Mouse (Mus musculus): ENCODE data around the gene C2cd5.

Gene C2cd5

GRCm38 (mm10) chr6:143115505-143115904 is 15.6 kb upstream of the C2cd5 start:
- no peak for DNase-seq (ENCODE audit: low read depth, low spot score)

- no peak for DNase-seq (ENCODE audit: low read depth, low spot score)
Observed at GRCm38 (mm10) chr6:143115011-143115445, 15.1 kb upstream of the C2cd5 start.

- no peak for DNase-seq (ENCODE audit: low read depth, low spot score)
Observed at GRCm38 (mm10) chr6:143114556-143114955, 14.6 kb upstream of the C2cd5 start.

- no peak for DNase-seq (ENCODE audit: low read depth, low spot score)
Observed at GRCm38 (mm10) chr6:143110371-143110770, 10.4 kb upstream of the C2cd5 start.

GRCm38 (mm10) chr6:143109622-143110218 is 9.8 kb upstream of the C2cd5 start:
- DNase-seq (ENCODE audit: low read depth, low spot score), result no peak

DNA sequence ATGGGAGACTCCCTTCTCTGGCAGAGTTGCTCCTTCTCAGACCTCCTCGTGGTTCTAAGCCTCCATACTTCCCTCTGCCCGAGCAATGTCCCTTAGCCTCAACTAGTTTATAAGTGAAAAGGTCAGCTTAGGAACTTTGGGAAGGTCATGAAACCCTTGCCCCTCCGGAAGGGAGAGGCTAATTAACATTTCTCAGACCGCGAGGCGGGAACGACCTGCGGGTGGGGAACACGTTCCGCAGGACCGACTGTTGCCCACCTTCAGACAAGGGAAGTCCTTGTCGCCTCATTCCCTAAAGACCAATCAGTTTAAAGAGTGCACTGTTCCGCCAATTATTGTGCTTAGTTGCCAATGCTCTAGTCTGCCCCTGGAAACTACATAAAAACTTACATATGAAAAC is 8.1 kb upstream of the C2cd5 start:
- no peak for DNase-seq (ENCODE audit: low read depth, low spot score)

DNA sequence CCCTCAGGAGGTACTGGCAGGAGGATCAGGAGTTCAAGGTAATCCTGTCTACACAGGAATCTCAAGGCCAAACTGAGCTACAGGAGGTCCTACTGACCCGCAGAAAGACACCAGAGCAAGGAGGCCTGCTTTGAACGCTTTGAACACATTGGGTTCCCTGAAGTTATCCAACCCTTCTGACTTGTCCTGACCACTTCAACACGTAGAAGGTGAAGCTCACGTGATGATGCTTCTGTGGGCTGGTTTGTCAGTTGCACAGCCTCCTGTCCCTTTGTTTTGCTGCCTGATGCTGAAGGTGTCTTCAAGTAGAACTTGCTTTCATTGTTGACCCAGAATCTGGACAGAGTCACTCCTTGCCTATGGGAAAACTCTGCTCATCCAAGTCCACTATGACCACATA is 7.7 kb upstream of the C2cd5 start:
- no peak for DNase-seq (ENCODE audit: low read depth, low spot score)

GRCm38 (mm10) chr6:143105766-143106165 is 5.8 kb upstream of the C2cd5 start:
- no peak for DNase-seq (ENCODE audit: low read depth, low spot score)

GRCm38 (mm10) chr6:143103981-143104680 is 4.2 kb upstream of the C2cd5 start:
- no peak for DNase-seq (ENCODE audit: low read depth, low spot score)

GRCm38 (mm10) chr6:143100478-143101115 is 656 bp upstream of the C2cd5 start:
- DNase-seq (ENCODE audit: low read depth, low spot score), result no peak

- DNase-seq (ENCODE audit: low read depth, low spot score), result peak; percentile 23
Observed at GRCm38 (mm10) chr6:143099281-143099680, 660 bp downstream of the C2cd5 start.

GRCm38 (mm10) chr6:143095126-143095525 is 4.8 kb downstream of the C2cd5 start:
- no peak for DNase-seq (ENCODE audit: low read depth, low spot score)

DNA sequence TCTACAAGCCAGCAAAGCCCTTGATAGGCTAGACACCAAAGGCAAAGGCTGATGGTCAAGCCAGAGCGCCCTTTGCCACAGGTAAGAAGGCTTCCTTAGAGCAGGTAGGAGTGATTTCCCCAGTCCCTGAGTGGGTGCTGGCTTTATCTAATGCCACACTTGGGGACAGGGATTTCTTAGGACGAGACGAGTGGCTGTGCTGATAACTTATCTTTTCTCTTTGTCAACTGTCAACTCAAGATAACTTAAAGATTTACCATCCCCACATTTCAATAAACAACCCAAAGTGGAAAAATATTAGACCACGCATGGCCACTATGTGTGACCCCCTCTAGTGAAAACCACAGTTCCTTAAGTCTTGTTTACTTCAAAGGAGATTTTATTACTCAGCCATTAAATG is 7.1 kb downstream of the C2cd5 start:
- DNase-seq (ENCODE audit: low read depth, low spot score), result no peak

GRCm38 (mm10) chr6:143091076-143091475 is 8.9 kb downstream of the C2cd5 start:
- DNase-seq (ENCODE audit: low read depth, low spot score), result no peak

- DNase-seq (ENCODE audit: low read depth, low spot score), result no peak
Observed at GRCm38 (mm10) chr6:143087332-143087731, 12.6 kb downstream of the C2cd5 start.

GRCm38 (mm10) chr6:143085898-143086297 is 14.0 kb downstream of the C2cd5 start:
- no peak for DNase-seq (ENCODE audit: low read depth, low spot score)

GRCm38 (mm10) chr6:143084314-143085025 is 15.5 kb downstream of the C2cd5 start:
- DNase-seq (ENCODE audit: low read depth, low spot score), result no peak

DNA sequence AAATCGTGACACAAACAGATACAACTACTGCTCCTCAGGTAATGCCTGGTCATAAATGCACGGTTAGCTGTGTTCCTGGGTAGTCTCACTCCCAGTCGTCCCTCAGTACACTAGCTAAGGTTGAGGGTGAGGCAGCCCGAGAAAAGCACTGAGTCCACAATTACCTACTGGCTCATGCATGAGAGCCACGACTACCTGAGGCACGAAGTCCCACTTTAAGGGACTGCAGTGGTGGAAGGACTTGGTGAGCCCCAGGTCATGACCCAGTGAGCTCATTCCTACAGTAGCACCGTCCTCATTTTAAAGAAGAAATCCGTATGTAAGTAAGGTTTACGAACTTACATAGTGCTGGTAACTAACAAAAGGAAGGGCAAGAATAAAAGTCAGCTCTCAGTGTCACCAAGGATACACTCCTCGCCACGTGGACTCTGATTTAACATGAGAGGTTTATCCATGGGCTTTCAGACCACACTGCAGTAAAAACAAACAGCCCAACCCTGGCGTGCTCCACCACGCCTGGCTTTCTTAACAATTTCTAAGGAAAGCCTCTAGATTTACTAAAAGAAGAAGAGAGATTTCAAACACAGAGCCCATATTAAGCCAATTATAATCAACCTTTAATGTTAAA is 18.3 kb downstream of the C2cd5 start:
- DNase-seq (ENCODE audit: low read depth, low spot score), result no peak

DNA sequence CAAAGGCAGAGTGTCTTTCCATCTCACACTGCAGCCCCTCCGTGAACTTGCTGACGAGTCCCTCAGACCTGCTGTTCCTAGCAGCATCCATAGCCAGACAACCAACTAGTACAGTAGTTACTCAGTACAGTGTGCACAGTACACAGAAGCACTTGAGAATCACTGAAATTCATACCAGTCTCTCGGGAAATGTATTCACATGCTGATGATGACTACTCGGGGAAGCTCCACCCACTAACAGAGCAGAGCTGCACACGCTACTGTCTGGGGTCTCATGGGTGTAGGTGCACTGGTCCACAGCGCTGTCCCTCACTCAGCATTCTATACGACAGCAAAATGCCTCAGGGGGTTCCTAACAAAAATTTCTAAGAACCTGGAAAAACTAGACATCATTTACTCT is 19.2 kb downstream of the C2cd5 start:
- no peak for DNase-seq (ENCODE audit: low read depth, low spot score)

DNA sequence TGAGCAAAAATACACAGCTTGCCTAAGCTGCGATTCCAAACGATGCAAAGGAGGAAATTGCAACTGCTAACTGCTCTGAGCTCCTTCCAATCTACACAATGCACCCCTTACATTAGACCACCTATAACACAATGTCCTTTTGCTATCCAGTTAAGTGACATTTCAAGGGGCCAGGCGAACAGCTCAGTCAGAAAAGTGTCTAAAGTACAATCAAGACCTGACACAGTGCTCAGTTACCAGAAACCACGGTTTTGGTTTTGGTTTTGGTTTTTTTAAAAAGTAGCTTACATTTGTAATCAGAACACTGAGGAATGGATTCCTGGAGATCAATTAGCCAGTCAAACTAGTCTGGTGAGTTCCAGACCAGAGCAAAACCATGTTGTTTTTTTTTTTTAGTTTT is 20.8 kb downstream of the C2cd5 start:
- no peak for DNase-seq (ENCODE audit: low read depth, low spot score)

DNA sequence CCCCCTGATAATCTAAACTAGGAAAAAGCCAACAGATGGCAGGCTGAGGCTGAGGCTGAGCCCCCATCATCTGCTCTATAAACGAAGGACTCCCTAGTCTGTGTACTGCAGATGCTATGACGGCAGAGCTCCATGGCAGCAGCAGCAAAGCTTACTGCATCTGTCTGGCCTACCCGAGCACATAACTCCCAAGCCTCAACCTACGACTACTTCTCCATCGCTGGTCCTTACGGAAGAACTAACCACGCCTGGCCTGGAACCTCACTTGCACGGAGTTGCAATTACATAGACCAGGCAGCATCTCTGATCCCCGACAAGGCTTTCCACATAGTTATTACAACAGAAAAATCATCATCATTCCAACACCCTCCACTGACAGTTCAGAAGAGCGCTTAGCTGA is 23.5 kb downstream of the C2cd5 start:
- no peak for DNase-seq (ENCODE audit: low read depth, low spot score)

- no peak for DNase-seq (ENCODE audit: low read depth, low spot score)
Observed at GRCm38 (mm10) chr6:143073914-143074313, 26.0 kb downstream of the C2cd5 start.

All from embryo, embryonic 11.5 days (tissue).